Mouse (Mus musculus): ENCODE data around the gene 2210407C18Rik.

Gene 2210407C18Rik

GRCm38 (mm10) chr11:58597837-58598236, 18.0 kb downstream of the 2210407C18Rik start:
- DNase-seq = no peak

- DNase-seq = no peak
Observed at GRCm38 (mm10) chr11:58594814-58595213, 21.1 kb downstream of the 2210407C18Rik start, which contains the start of gene Olfr324. Gene Olfr324 (plus strand): TSS chr11:58595114.

- no peak for DNase-seq
Observed at GRCm38 (mm10) chr11:58588620-58589250, 27.1 kb downstream of the 2210407C18Rik start.

GRCm38 (mm10) chr11:58587898-58588348, 28.0 kb downstream of the 2210407C18Rik start:
- peak in 1 of 2 experiments; percentile 53 for DNase-seq

GRCm38 (mm10) chr11:58578636-58579035, 37.2 kb downstream of the 2210407C18Rik start:
- DNase-seq = no peak

- DNase-seq = no peak
Observed at GRCm38 (mm10) chr11:58577430-58577829, 38.4 kb downstream of the 2210407C18Rik start, which contains the start of gene Olfr325. Gene Olfr325 (plus strand): TSS chr11:58577730.

GRCm38 (mm10) chr11:58570405-58570804, 45.5 kb downstream of the 2210407C18Rik start, which contains the start of gene Olfr224:
Gene Olfr224 (minus strand): TSS chr11:58570553.
- DNase-seq = no peak
